Mouse (Mus musculus) macrophage (primary cell): ENCODE data around the gene Brpf1. TPM values are rescaled to one million over a fixed set of nuclear protein-coding genes. Genes with fewer than 3 reads are reported as not detected.
"Not testable (repeated sequence)": the region's sequence is repeated elsewhere in the genome, so short reads cannot be mapped to it uniquely, and the experiment has no call there.

ENCODE experiments used
- H3K27ac ChIP-seq: fragments of 350-480 bp; formaldehyde crosslinking; 2 replicates; pipeline ENCODE4 v1.9.0; 2021
- H3K36me3 ChIP-seq: fragments of 350-480 bp; formaldehyde crosslinking; 2 replicates; pipeline ENCODE4 v1.9.0; 2021; ENCODE audit errors: inconsistent target
- H3K4me3 ChIP-seq: fragments of 350-480 bp; formaldehyde crosslinking; 2 replicates; pipeline ENCODE4 v1.9.0; 2021; ENCODE audit errors: inconsistent target
- H3K79me2 ChIP-seq: fragments of 350-480 bp; formaldehyde crosslinking; 2 replicates; pipeline ENCODE4 v1.9.0; 2021; ENCODE audit errors: inconsistent target
- WGBS: methylation state at CpG from one replicate; pipeline ENCODE4 v1.1.7; 2026; ENCODE audit warnings: inconsistent platforms; ENCODE audit not compliant: missing documents; 5-methylcytosine and 5-hydroxymethylcytosine counted together
- polyA plus RNA-seq: library from polyadenylated mRNA; stranded (reverse); fragments of 250-400 nt; gene quantifications from 3 replicates; pipeline ENCODE4 v1.2.4, GENCODE M21; 2018; ENCODE audit warnings: inconsistent platforms

Gene Brpf1
- polyA plus RNA-seq, 1 experiment from 2014 or later, result 28.7 TPM

- Histone ChIP-seq H3K27ac (no peak overlapping the region), H3K4me3 (no peak overlapping the region), H3K79me2 (peaks cover 16% of the 10 kb centered on the region; the same call in 1 of the 2 replicates), H3K36me3 (peaks cover 23% of the 10 kb centered on the region)
- WGBS, result 93% methylated on average over 11 of the region's 11 CpGs
Observed at GRCm38 (mm10) chr6:113331721-113332120, 24.8 kb downstream of the Brpf1 start.

GRCm38 (mm10) chr6:113332734-113333133 is 25.8 kb downstream of the Brpf1 start:
- H3K4me3 ChIP-seq, H3K27ac ChIP-seq: not testable (repeated sequence)
- 87% methylated on average over 6 of the region's 6 CpGs for WGBS
- H3K36me3 ChIP-seq, result peaks cover 31% of the 10 kb centered on the region
- H3K79me2 ChIP-seq, result peaks cover 16% of the 10 kb centered on the region; the same call in 1 of the 2 replicates

- Histone ChIP-seq H3K4me3 (no peak overlapping the region), H3K36me3 (peaks cover 37% of the 10 kb centered on the region), H3K27ac (no peak overlapping the region), H3K79me2 (peaks cover 13% of the 10 kb centered on the region; the same call in 1 of the 2 replicates)
- 83% methylated on average over 14 of the region's 14 CpGs for WGBS
Observed at GRCm38 (mm10) chr6:113333137-113333950, 26.4 kb downstream of the Brpf1 start.

- Histone ChIP-seq H3K36me3 (peaks cover 46% of the 10 kb centered on the region), H3K79me2 (peaks cover 11% of the 10 kb centered on the region; the same call in 1 of the 2 replicates), H3K4me3 (no peak overlapping the region), H3K27ac (no peak overlapping the region)
- 78% methylated on average over 6 of the region's 6 CpGs for WGBS
Observed at GRCm38 (mm10) chr6:113334216-113334615, 27.3 kb downstream of the Brpf1 start.

- H3K27ac ChIP-seq, result no peak overlapping the region
- peaks cover 36% of the 10 kb centered on the region for H3K79me2 ChIP-seq
- H3K36me3 ChIP-seq, result peaks cover 59% of the 10 kb centered on the region
- WGBS, result 59% methylated on average over 8 of the region's 8 CpGs
- H3K4me3 ChIP-seq, result no peak overlapping the region
Observed at GRCm38 (mm10) chr6:113336852-113337620, 30.1 kb downstream of the Brpf1 start.

GRCm38 (mm10) chr6:113341574-113341973 is 34.6 kb downstream of the Brpf1 start:
- Histone ChIP-seq H3K79me2 (peaks cover 53% of the 10 kb centered on the region), H3K4me3 (peak overlapping the region; percentile 95), H3K36me3 (peaks cover 36% of the 10 kb centered on the region), H3K27ac (peak overlapping the region; percentile 94)
- 2% methylated on average over 6 of the region's 6 CpGs for WGBS

- Histone ChIP-seq H3K4me3 (peak overlapping the region; percentile 95), H3K27ac (peak overlapping the region; percentile 94), H3K36me3 (peaks cover 33% of the 10 kb centered on the region), H3K79me2 (peaks cover 53% of the 10 kb centered on the region)
- WGBS, result 35% methylated on average over 4 of the region's 7 CpGs
Observed at GRCm38 (mm10) chr6:113342297-113342696, 35.4 kb downstream of the Brpf1 start.

GRCm38 (mm10) chr6:113343177-113344092 is 36.5 kb downstream of the Brpf1 start, which contains the start of gene Camk1:
Camk1 (minus strand) TSS chr6:113343984.
- H3K79me2 ChIP-seq, result peaks cover 50% of the 10 kb centered on the region
- H3K27ac ChIP-seq, result peak within 1 kb of the TSS; percentile 94
- H3K36me3 ChIP-seq, result peaks cover 21% of the 10 kb centered on the region
- 24% methylated on average over 22 of the region's 32 CpGs for WGBS
- H3K4me3 ChIP-seq, result peak within 1 kb of the TSS; percentile 95

- no peak overlapping the region for H3K4me3 ChIP-seq
- H3K79me2 ChIP-seq, result peaks cover 43% of the 10 kb centered on the region
- WGBS, result 56% methylated on average over 2 of the region's 2 CpGs
- peaks cover 12% of the 10 kb centered on the region for H3K36me3 ChIP-seq
- peak overlapping the region; percentile 94 for H3K27ac ChIP-seq
Observed at GRCm38 (mm10) chr6:113344321-113344720, 37.4 kb downstream of the Brpf1 start.

GRCm38 (mm10) chr6:113346897-113347296 is 40.0 kb downstream of the Brpf1 start:
- no peaks in the 10 kb centered on the region for H3K36me3 ChIP-seq
- H3K4me3 ChIP-seq, result no peak overlapping the region
- WGBS, result 97% methylated on average over 4 of the region's 4 CpGs
- H3K27ac ChIP-seq, result no peak overlapping the region
- H3K79me2 ChIP-seq, result peaks cover 18% of the 10 kb centered on the region

GRCm38 (mm10) chr6:113350538-113350937 is 43.6 kb downstream of the Brpf1 start:
- H3K4me3 ChIP-seq, result no peak overlapping the region
- no peaks in the 10 kb centered on the region for H3K79me2 ChIP-seq
- no peaks in the 10 kb centered on the region for H3K36me3 ChIP-seq
- H3K27ac ChIP-seq, result no peak overlapping the region

- H3K27ac ChIP-seq, result 0 out of 2 replicates have a peak overlapping the region, but pooled peaks have one; percentile 2
- H3K79me2 ChIP-seq, result no peaks in the 10 kb centered on the region
- WGBS, result 88% methylated on average over 1 of the region's 1 CpGs
- H3K36me3 ChIP-seq, result no peaks in the 10 kb centered on the region
- H3K4me3 ChIP-seq, result no peak overlapping the region
Observed at GRCm38 (mm10) chr6:113351161-113351560, 44.2 kb downstream of the Brpf1 start.

GRCm38 (mm10) chr6:113351653-113352052 is 44.7 kb downstream of the Brpf1 start:
- Histone ChIP-seq H3K36me3 (no peaks in the 10 kb centered on the region), H3K27ac (0 out of 2 replicates have a peak overlapping the region, but pooled peaks have one; percentile 2), H3K79me2 (no peaks in the 10 kb centered on the region), H3K4me3 (no peak overlapping the region)
- WGBS, result 24% methylated on average over 10 of the region's 10 CpGs

- 100% methylated on average over 3 of the region's 3 CpGs for WGBS
Observed at GRCm38 (mm10) chr6:113352820-113353219, 45.9 kb downstream of the Brpf1 start.

More at GRCm38 (mm10) chr6:113352820-113353219, 45.9 kb downstream of the Brpf1 start:
- Histone ChIP-seq H3K36me3 (no peaks in the 10 kb centered on the region), H3K27ac (no peak overlapping the region), H3K4me3 (no peak overlapping the region), H3K79me2 (no peaks in the 10 kb centered on the region)
